Mouse (Mus musculus) yolk sac, embryonic 10.5 days (tissue): ENCODE data around the gene Tada2a.

Experiments
- DNase-seq: peaks from one replicate; pipeline ENCODE4 v3.0.0-alpha.2; 2017; ENCODE audit warnings: low spot score

Gene Tada2a

GRCm38 (mm10) chr11:84113623-84114022 lies 15.8 kb downstream of the Tada2a start:
- no peak for DNase-seq

- no peak for DNase-seq
Measured at GRCm38 (mm10) chr11:84107137-84107536, 22.3 kb downstream of the Tada2a start.

GRCm38 (mm10) chr11:84104036-84104435 lies 25.4 kb downstream of the Tada2a start:
- no peak for DNase-seq

GRCm38 (mm10) chr11:84101182-84101581 lies 28.2 kb downstream of the Tada2a start:
- DNase-seq: no peak

GRCm38 (mm10) chr11:84097251-84097998 lies 32.0 kb downstream of the Tada2a start:
- DNase-seq: no peak

- no peak for DNase-seq
Measured at GRCm38 (mm10) chr11:84095084-84095483, 34.3 kb downstream of the Tada2a start.

GRCm38 (mm10) chr11:84090572-84090971 lies 38.8 kb downstream of the Tada2a start:
- DNase-seq: no peak

- no peak for DNase-seq
Measured at GRCm38 (mm10) chr11:84081901-84082300, 47.5 kb downstream of the Tada2a start.

GRCm38 (mm10) chr11:84080327-84080726 lies 49.1 kb downstream of the Tada2a start:
- DNase-seq: no peak

GRCm38 (mm10) chr11:84079887-84080286 lies 49.5 kb downstream of the Tada2a start:
- DNase-seq: no peak

GRCm38 (mm10) chr11:84079361-84079760 lies 50.0 kb downstream of the Tada2a start:
- DNase-seq: peak; percentile 57

GRCm38 (mm10) chr11:84078601-84079000 lies 50.8 kb downstream of the Tada2a start:
- no peak for DNase-seq

GRCm38 (mm10) chr11:84077008-84077407 lies 52.4 kb downstream of the Tada2a start:
- no peak for DNase-seq

- DNase-seq: peak; percentile 79
Measured at GRCm38 (mm10) chr11:84073816-84074764, 55.3 kb downstream of the Tada2a start.

- DNase-seq: peak; percentile 59
Measured at GRCm38 (mm10) chr11:84072904-84073651, 56.3 kb downstream of the Tada2a start.

- peak; percentile 21 for DNase-seq
Measured at GRCm38 (mm10) chr11:84069034-84069370, 60.4 kb downstream of the Tada2a start, which contains the start of gene Dusp14. Gene Dusp14, minus strand, starts transcription at chr11:84069261.

- peak; percentile 50 for DNase-seq
Measured at GRCm38 (mm10) chr11:84068191-84069033, 61.0 kb downstream of the Tada2a start.

- DNase-seq: peak; percentile 44
Measured at GRCm38 (mm10) chr11:84067720-84068190, 61.6 kb downstream of the Tada2a start.

- no peak for DNase-seq
Measured at GRCm38 (mm10) chr11:84066927-84067645, 62.3 kb downstream of the Tada2a start.

- peak; percentile 46 for DNase-seq
Measured at GRCm38 (mm10) chr11:84066071-84066481, 63.3 kb downstream of the Tada2a start.
